Mouse (Mus musculus): ENCODE data around the gene Alpk1.

GRCm38 (mm10) chr3:127735395-127735794 is 44.9 kb downstream of the Alpk1 start:
- TF ChIP-seq CTCF (IDR thresholded peaks at IDR 0.05; ENCODE audit: extremely low read depth, insufficient read length, insufficient replicate concordance, low read depth, low read length) (no peak), POLR2A (IDR thresholded peaks at IDR 0.05; ENCODE audit: low read depth, low read length) (no peak)
